Comparison of ENCODE assay signal across 13 mouse cellular contexts in genomic region chr7:30626647-30627046, GRCm38 (mm10). TPM values are rescaled to one million over a fixed set of nuclear protein-coding genes. Genes with fewer than 3 reads are reported as not detected.
A peak's percentile ranks its signal among the peaks of the same experiment; 100 is the strongest.
DNase-seq lines count a peak whose midpoint lies in the region; ATAC-seq lines count a peak whose summit lies in the region.
"Had no signal": no experiment of that assay in that cellular context is flagged by ENCODE, and none has a peak within 500 bp of the region (broad histone marks: within the 10 kb centered on the region; RNA-seq: fewer than 3 reads in every experiment).

No protein-coding gene starts in this region.

- peak overlapping the region; percentile 95; the same call in 1 of the 2 replicates for H3K4me3 ChIP-seq in heart, embryonic 10.5 days
- peak overlapping the region; percentile 62 for H3K4me3 ChIP-seq in midbrain, embryonic 11.5 days (ENCODE audit: low read depth, low read length)
- H3K4me3 ChIP-seq in midbrain, embryonic 10.5 days: no peak overlapping the region; the same call in 1 of the 2 replicates
- no peak overlapping the region for H3K4me3 ChIP-seq in hindbrain, embryonic 13.5 days
- no peak overlapping the region for H3K4me3 ChIP-seq in neural tube, embryonic 14.5 days (ENCODE audit: low read depth, low read length)

- peaks cover 30% of the 10 kb centered on the region for H3K36me3 ChIP-seq in heart, embryonic 10.5 days
- peaks cover 8% of the 10 kb centered on the region for H3K36me3 ChIP-seq in midbrain, embryonic 11.5 days (ENCODE audit: control insufficient read depth, insufficient read depth, low read length)
- peaks cover 29% of the 10 kb centered on the region for H3K36me3 ChIP-seq in midbrain, embryonic 10.5 days
- H3K36me3 ChIP-seq in hindbrain, embryonic 13.5 days: peaks cover 28% of the 10 kb centered on the region
- H3K36me3 ChIP-seq in neural tube, embryonic 14.5 days (ENCODE audit: control insufficient read depth, insufficient read depth, low read length): peaks cover 15% of the 10 kb centered on the region

- H3K27ac ChIP-seq in heart, embryonic 10.5 days: no peak overlapping the region; the same call in 1 of the 2 replicates
- no peak overlapping the region for H3K27ac ChIP-seq in midbrain, embryonic 11.5 days (ENCODE audit: low read depth, low read length)
- H3K27ac ChIP-seq in midbrain, embryonic 10.5 days (replicated peaks): no peak overlapping the region
- no peak overlapping the region for H3K27ac ChIP-seq in hindbrain, embryonic 13.5 days
- no peak overlapping the region for H3K27ac ChIP-seq in neural tube, embryonic 14.5 days (ENCODE audit: low read depth, low read length)

- H3K27me3 ChIP-seq in heart, embryonic 10.5 days (ENCODE audit: insufficient read depth, poor library complexity, severe bottlenecking): peaks cover 9% of the 10 kb centered on the region; the same call in 1 of the 2 replicates
- H3K27me3 ChIP-seq in midbrain, embryonic 11.5 days (ENCODE audit: control insufficient read depth, insufficient read depth, low read length): peaks cover 5% of the 10 kb centered on the region; the same call in 1 of the 2 replicates
- peaks cover 5% of the 10 kb centered on the region for H3K27me3 ChIP-seq in midbrain, embryonic 10.5 days (ENCODE audit: low read depth, poor library complexity, severe bottlenecking)
- H3K27me3 ChIP-seq in hindbrain, embryonic 13.5 days: peaks cover 34% of the 10 kb centered on the region
- peaks cover 2% of the 10 kb centered on the region; the same call in 1 of the 2 replicates for H3K27me3 ChIP-seq in neural tube, embryonic 14.5 days (ENCODE audit: control insufficient read depth, insufficient read depth, low read length)

- no peaks in the 10 kb centered on the region for H3K9me3 ChIP-seq in heart, embryonic 10.5 days
- no peaks in the 10 kb centered on the region for H3K9me3 ChIP-seq in midbrain, embryonic 11.5 days (ENCODE audit: control insufficient read depth, low read length)
- no peaks in the 10 kb centered on the region for H3K9me3 ChIP-seq in midbrain, embryonic 10.5 days (replicated peaks)
- no peaks in the 10 kb centered on the region for H3K9me3 ChIP-seq in hindbrain, embryonic 13.5 days
- no peaks in the 10 kb centered on the region for H3K9me3 ChIP-seq in neural tube, embryonic 14.5 days (ENCODE audit: control insufficient read depth, low read length)

- ATAC-seq in midbrain, embryonic 11.5 days (ENCODE audit: low FRiP score): 0 out of 2 replicates have a peak, but pooled peaks have one; percentile 6
- no peak for ATAC-seq in hindbrain, embryonic 13.5 days (ENCODE audit: low FRiP score)
- no peak for ATAC-seq in neural tube, embryonic 14.5 days (ENCODE audit: low read depth)

- H3K4me2 ChIP-seq in midbrain, embryonic 11.5 days: no peak overlapping the region
- H3K4me2 ChIP-seq in hindbrain, embryonic 13.5 days: peak overlapping the region; percentile 86
- H3K4me2 ChIP-seq in neural tube, embryonic 14.5 days (ENCODE audit: low read depth, low read length): peak overlapping the region; percentile 51; the same call in 1 of the 2 replicates

- DNase-seq in heart, embryonic 10.5 days (ENCODE audit: low spot score): no peak
- no peak for DNase-seq in heart, adult 11 months
- DNase-seq in midbrain, embryonic 11.5 days (ENCODE audit: low spot score, missing footprints): no peak
- no peak for DNase-seq in midbrain, embryonic 10.5 days (ENCODE audit: low spot score)
- DNase-seq in urinary bladder, postnatal 4 days (ENCODE audit: low spot score in 2 of 2): no peak
- no peak for DNase-seq in heart, postnatal 4 days

- H3K4me1 ChIP-seq in heart, embryonic 10.5 days: peaks cover 22% of the 10 kb centered on the region
- H3K4me1 ChIP-seq in midbrain, embryonic 11.5 days (ENCODE audit: control insufficient read depth, insufficient read depth, low read length): peaks cover 6% of the 10 kb centered on the region
- H3K4me1 ChIP-seq in midbrain, embryonic 10.5 days: peaks cover 12% of the 10 kb centered on the region
- H3K4me1 ChIP-seq in hindbrain, embryonic 13.5 days (replicated peaks): peaks cover 14% of the 10 kb centered on the region
- peaks cover 9% of the 10 kb centered on the region; the same call in 1 of the 2 replicates for H3K4me1 ChIP-seq in neural tube, embryonic 14.5 days (ENCODE audit: control insufficient read depth, insufficient read depth, low read length)

- WGBS in heart, embryonic 10.5 days: 78% methylated on average over 5 of the region's 5 CpGs
- 85% methylated on average over 5 of the region's 5 CpGs for WGBS in midbrain, embryonic 11.5 days
- 87% methylated on average over 5 of the region's 5 CpGs for WGBS in midbrain, embryonic 10.5 days
- 86% methylated on average over 5 of the region's 5 CpGs for WGBS in hindbrain, embryonic 13.5 days
- WGBS in neural tube, embryonic 14.5 days: 90% methylated on average over 5 of the region's 5 CpGs

- no peak overlapping the region for H3K9ac ChIP-seq in midbrain, embryonic 11.5 days (ENCODE audit: low read length)
- H3K9ac ChIP-seq in hindbrain, embryonic 13.5 days: no peak overlapping the region
- no peak overlapping the region for H3K9ac ChIP-seq in neural tube, embryonic 14.5 days (replicated peaks; ENCODE audit: low read depth, low read length)

RNA-seq across cellular contexts. Expression of gene Cox6b1, which starts 0.7 kb away (rescaled TPM):
- 1,107 and 1,574 TPM in 2 replicates for polyA plus RNA-seq in heart, embryonic 10.5 days (2016; fragmentation: Nextera tagmentation; extraction: Ambion mirVana)
- polyA plus RNA-seq in midbrain, embryonic 11.5 days (2014; fragmentation: Nextera tagmentation; extraction: Ambion mirVana): 791 and 797 TPM in 2 replicates
- 779 and 792 TPM in 2 replicates for polyA plus RNA-seq in midbrain, embryonic 10.5 days (2016; fragmentation: Nextera tagmentation; extraction: Ambion mirVana)
- polyA plus RNA-seq in hindbrain, embryonic 13.5 days (2015; fragmentation: Nextera tagmentation; extraction: Ambion mirVana): 1,107 TPM in 2 replicates
- polyA plus RNA-seq in neural tube, embryonic 14.5 days (2014; fragmentation: Nextera tagmentation; extraction: Ambion mirVana): 1,118 and 1,342 TPM in 2 replicates
- 1,000 to 10,000 TPM; 2,883 to 3,014 TPM for total RNA-seq in heart, postnatal 4 days (2021)

RNA-seq across cellular contexts. Expression of gene Etv2, which starts 9.0 kb away (rescaled TPM):
- 5.5 and 5.9 TPM in 2 replicates for polyA plus RNA-seq in heart, embryonic 10.5 days (2016; fragmentation: Nextera tagmentation; extraction: Ambion mirVana)
- not detected in 2 replicates for polyA plus RNA-seq in midbrain, embryonic 11.5 days (2014; fragmentation: Nextera tagmentation; extraction: Ambion mirVana)
- polyA plus RNA-seq in midbrain, embryonic 10.5 days (2016; fragmentation: Nextera tagmentation; extraction: Ambion mirVana): not detected in 2 replicates
- polyA plus RNA-seq in hindbrain, embryonic 13.5 days (2015; fragmentation: Nextera tagmentation; extraction: Ambion mirVana): not detected in 2 replicates
- not detected in 2 replicates for polyA plus RNA-seq in neural tube, embryonic 14.5 days (2014; fragmentation: Nextera tagmentation; extraction: Ambion mirVana)
- not detected for total RNA-seq in heart, postnatal 4 days (2021)
- total RNA-seq: adrenal gland, adult 18-20 months; gastrocnemius, adult 18-20 months; layer of hippocampus, adult 2 months; left cerebral cortex, postnatal 36 days had no signal
- polyA plus RNA-seq: thymus, adult 2 months had no signal

RNA-seq across cellular contexts. Expression of gene Upk1a, which starts 14.0 kb away (rescaled TPM):
- polyA plus RNA-seq in heart, embryonic 10.5 days (2016; fragmentation: Nextera tagmentation; extraction: Ambion mirVana): 1.8 and 2.7 TPM in 2 replicates
- 0.67 and 1.0 TPM in 2 replicates for polyA plus RNA-seq in midbrain, embryonic 11.5 days (2014; fragmentation: Nextera tagmentation; extraction: Ambion mirVana)
- 0.44 and 0.79 TPM in 2 replicates for polyA plus RNA-seq in midbrain, embryonic 10.5 days (2016; fragmentation: Nextera tagmentation; extraction: Ambion mirVana)
- polyA plus RNA-seq in hindbrain, embryonic 13.5 days (2015; fragmentation: Nextera tagmentation; extraction: Ambion mirVana): 0.49 and 0.63 TPM in 2 replicates
- 0.43 and 0.62 TPM in 2 replicates for polyA plus RNA-seq in neural tube, embryonic 14.5 days (2014; fragmentation: Nextera tagmentation; extraction: Ambion mirVana)
- under 1 TPM; 0.62 to 0.86 TPM for total RNA-seq in heart, postnatal 4 days (2021)
- total RNA-seq: gastrocnemius, adult 18-20 months had no signal

RNA-seq across cellular contexts. Expression of gene Rbm42, which starts 23.5 kb away (rescaled TPM):
- polyA plus RNA-seq in heart, embryonic 10.5 days (2016; fragmentation: Nextera tagmentation; extraction: Ambion mirVana): 111 and 130 TPM in 2 replicates
- polyA plus RNA-seq in midbrain, embryonic 11.5 days (2014; fragmentation: Nextera tagmentation; extraction: Ambion mirVana): 112 and 138 TPM in 2 replicates
- 140 and 145 TPM in 2 replicates for polyA plus RNA-seq in midbrain, embryonic 10.5 days (2016; fragmentation: Nextera tagmentation; extraction: Ambion mirVana)
- 137 and 140 TPM in 2 replicates for polyA plus RNA-seq in hindbrain, embryonic 13.5 days (2015; fragmentation: Nextera tagmentation; extraction: Ambion mirVana)
- polyA plus RNA-seq in neural tube, embryonic 14.5 days (2014; fragmentation: Nextera tagmentation; extraction: Ambion mirVana): 98.3 and 110 TPM in 2 replicates
- 10 to 100 TPM; 58.8 to 62.2 TPM for total RNA-seq in heart, postnatal 4 days (2021)

RNA-seq across cellular contexts. Expression of gene Zbtb32, which starts 27.9 kb away (rescaled TPM):
- polyA plus RNA-seq in heart, embryonic 10.5 days (2016; fragmentation: Nextera tagmentation; extraction: Ambion mirVana): 0.19 and 0.27 TPM in 2 replicates
- 0.21 and 0.25 TPM in 2 replicates for polyA plus RNA-seq in midbrain, embryonic 11.5 days (2014; fragmentation: Nextera tagmentation; extraction: Ambion mirVana)
- polyA plus RNA-seq in midbrain, embryonic 10.5 days (2016; fragmentation: Nextera tagmentation; extraction: Ambion mirVana): 0.26 and 0.61 TPM in 2 replicates
- polyA plus RNA-seq in hindbrain, embryonic 13.5 days (2015; fragmentation: Nextera tagmentation; extraction: Ambion mirVana): 0.21 and 0.25 TPM in 2 replicates
- 0.30 and 0.35 TPM in 2 replicates for polyA plus RNA-seq in neural tube, embryonic 14.5 days (2014; fragmentation: Nextera tagmentation; extraction: Ambion mirVana)
- total RNA-seq in heart, postnatal 4 days (2021): not detected
- total RNA-seq: gastrocnemius, adult 18-20 months; layer of hippocampus, adult 2 months; left cerebral cortex, postnatal 36 days had no signal

Comparison
In these comparisons a context has a peak if more than half of its experiments do, and no peak if none do; other contexts are left out.
1. H3K4me3 ChIP-seq: peak in heart, embryonic 10.5 days (single experiment) and midbrain, embryonic 11.5 days (single experiment); none in midbrain, embryonic 10.5 days (single experiment), hindbrain, embryonic 13.5 days (single experiment) and neural tube, embryonic 14.5 days (single experiment).